Mouse (Mus musculus) heart, adult 18-20 months (tissue): ENCODE data around the gene Prdx6. TPM values are rescaled to one million over a fixed set of nuclear protein-coding genes. Genes with fewer than 3 reads are reported as not detected.
A peak's percentile ranks its signal among the peaks of the same experiment; 100 is the strongest.
"Not testable (repeated sequence)": the region's sequence is repeated elsewhere in the genome, so short reads cannot be mapped to it uniquely, and the experiment has no call there.

Experiments
- DNase-seq, 2 experiments: peaks; one replicate each; pipeline ENCODE4 v3.0.0; 2021 to 2022; ENCODE audit warnings: mixed read lengths in 1 of 2
- total RNA-seq, 2 experiments: library from RNA; stranded (reverse); gene quantifications; 2 replicates each; pipeline ENCODE4 v1.2.3; 2021

The Prdx6 gene
- total RNA-seq, 2 experiments from 2014 or later: 348 to 375 TPM

GRCm38 (mm10) chr1:161251417-161252265 is 622 bp upstream of the Prdx6 start:
- no peak for DNase-seq

GRCm38 (mm10) chr1:161250031-161250603 is 902 bp downstream of the Prdx6 start:
- peak; percentile 57 to 73 for DNase-seq

GRCm38 (mm10) chr1:161249442-161249841 is 1.6 kb downstream of the Prdx6 start:
- peak in 1 of 2 experiments; percentile 14 for DNase-seq

GRCm38 (mm10) chr1:161248685-161249084 is 2.3 kb downstream of the Prdx6 start:
- peak in 1 of 2 experiments; percentile 17 for DNase-seq

GRCm38 (mm10) chr1:161247643-161248580 is 3.1 kb downstream of the Prdx6 start:
- peak; percentile 18 to 27 for DNase-seq

GRCm38 (mm10) chr1:161247176-161247575 is 3.8 kb downstream of the Prdx6 start:
- DNase-seq: peak; percentile 15 to 20

- DNase-seq: no peak
These were observed 13.3 kb downstream of the Prdx6 start for GRCm38 (mm10) chr1:161237750-161238149.

GRCm38 (mm10) chr1:161237339-161237738 is 13.7 kb downstream of the Prdx6 start:
- DNase-seq: no peak

- DNase-seq: no peak
These were observed 17.7 kb downstream of the Prdx6 start for GRCm38 (mm10) chr1:161233226-161233839.

- no peak for DNase-seq
These were observed 18.8 kb downstream of the Prdx6 start for GRCm38 (mm10) chr1:161232181-161232580.

- DNase-seq: peak; percentile 48 to 60
These were observed 26.2 kb downstream of the Prdx6 start for GRCm38 (mm10) chr1:161224837-161225236.

GRCm38 (mm10) chr1:161219816-161220215 is 31.2 kb downstream of the Prdx6 start:
- no peak for DNase-seq

- DNase-seq: peak in 1 of 2 experiments; percentile 13
These were observed 36.6 kb downstream of the Prdx6 start for GRCm38 (mm10) chr1:161214465-161214864.

GRCm38 (mm10) chr1:161199856-161200255 is 51.2 kb downstream of the Prdx6 start:
- DNase-seq: no peak

GRCm38 (mm10) chr1:161196364-161196763 is 54.7 kb downstream of the Prdx6 start:
- not testable (repeated sequence) for DNase-seq

- DNase-seq: peak; percentile 86
These were observed 55.3 kb downstream of the Prdx6 start for GRCm38 (mm10) chr1:161195541-161196351.

- no peak for DNase-seq
These were observed 60.6 kb downstream of the Prdx6 start for GRCm38 (mm10) chr1:161190253-161190910.
